Mouse (Mus musculus) adrenal gland, postnatal 25 days (tissue): ENCODE results near the gene Gm29110. TPM values are rescaled to one million over a fixed set of nuclear protein-coding genes. Genes with fewer than 3 reads are reported as not detected.
"Not testable (repeated sequence)": the region's sequence is repeated elsewhere in the genome, so short reads cannot be mapped to it uniquely, and the experiment has no call there.

Experiments used
- DNase-seq: peaks from one replicate; pipeline ENCODE4 v3.0.0; 2021; ENCODE audit warnings: mixed read lengths
- long read RNA-seq: library from polyadenylated mRNA; stranded (forward); transcript quantifications from one replicate; pipeline ENCODE4 v2.0.0, GENCODE M21; 2021
- total RNA-seq: library from RNA; stranded (reverse); gene quantifications from 2 replicates; pipeline ENCODE4 v1.2.3, GENCODE M21; 2021

Gm29110 gene
- total RNA-seq = not detected in 2 replicates
- long read RNA-seq = 0 reads

DNA sequence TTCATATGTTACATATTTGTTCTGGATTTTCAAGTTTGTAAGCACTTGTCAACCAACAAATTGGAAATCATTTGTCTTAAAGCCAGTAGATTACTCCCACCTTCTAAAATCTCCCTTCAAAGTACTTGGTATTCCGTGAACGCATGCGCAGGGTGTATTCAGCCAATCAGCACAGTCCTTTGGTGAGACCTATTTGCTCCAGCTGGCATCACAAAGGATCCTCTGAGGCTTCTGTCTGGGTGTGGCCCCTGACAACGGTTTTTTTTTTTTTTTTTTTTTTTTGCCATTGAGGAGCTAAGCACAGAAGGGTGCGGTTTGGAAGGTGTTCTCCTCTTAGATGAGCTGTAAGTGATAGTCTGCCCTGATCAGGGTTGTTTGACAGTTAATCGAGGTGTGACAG, at the start of gene Gm29110:
Gene Gm29110, plus strand, starts transcription at position 301 of the 400 bp plus-strand sequence.
- DNase-seq = not testable (repeated sequence)

Other genes starting within 250 kb of the Gm29110 start
- gene Gm21913, start 153.4 kb downstream of the Gm29110 start, total RNA-seq = not detected in 2 replicates